Mouse (Mus musculus): ENCODE measurements at regions not wholly inside any gene's neighbourhood (a gene's known extent, or its start where the extent isn't known, plus 50 kb on each side); places are given as distances from the start of the nearest gene placed in this dataset.
A peak's percentile ranks its signal among the peaks of the same experiment; 100 is the strongest.
"Not testable (repeated sequence)": the region's sequence is repeated elsewhere in the genome, so short reads cannot be mapped to it uniquely, and the experiment has no call there.

- DNase-seq = peak; percentile 37 to 42
Measured at GRCm38 (mm10) chr2:160507816-160508564, 137.7 kb upstream of the Top1 start.

GRCm38 (mm10) chr2:160510159-160510558 is 135.5 kb upstream of the Top1 start:
- no peak for DNase-seq

- DNase-seq = no peak
Measured at GRCm38 (mm10) chr2:160510635-160511421, 134.9 kb upstream of the Top1 start.

- no peak for DNase-seq
Measured at GRCm38 (mm10) chr2:160515621-160516020, 130.1 kb upstream of the Top1 start.

GRCm38 (mm10) chr2:160516526-160516925 is 129.2 kb upstream of the Top1 start:
- no peak for DNase-seq

- DNase-seq = peak; percentile 29 to 66
Measured at GRCm38 (mm10) chr2:160525301-160526205, 120.1 kb upstream of the Top1 start.

- DNase-seq = no peak
Measured at GRCm38 (mm10) chr2:160526377-160527125, 119.1 kb upstream of the Top1 start.

- DNase-seq = peak; percentile 40 to 70
Measured at GRCm38 (mm10) chr2:160529306-160529705, 116.4 kb upstream of the Top1 start.

- no peak for DNase-seq
Measured at GRCm38 (mm10) chr2:160530377-160530776, 115.3 kb upstream of the Top1 start.

GRCm38 (mm10) chr2:160537319-160537719 is 108.4 kb upstream of the Top1 start:
- no peak for DNase-seq

GRCm38 (mm10) chr2:160545527-160545926 is 100.2 kb upstream of the Top1 start:
- DNase-seq = peak; percentile 10 to 28

GRCm38 (mm10) chr2:160552121-160552669 is 93.5 kb upstream of the Top1 start:
- DNase-seq = no peak

GRCm38 (mm10) chr2:160561711-160562110 is 84.0 kb upstream of the Top1 start:
- no peak for DNase-seq

GRCm38 (mm10) chr2:160567813-160568212 is 77.9 kb upstream of the Top1 start:
- DNase-seq = no peak

- DNase-seq = no peak
Measured at GRCm38 (mm10) chr2:160569496-160569895, 76.2 kb upstream of the Top1 start.

GRCm38 (mm10) chr2:160578384-160579320 is 67.0 kb upstream of the Top1 start:
- peak; percentile 94 to 96 for DNase-seq

GRCm38 (mm10) chr2:160580250-160580649 is 65.4 kb upstream of the Top1 start:
- DNase-seq = no peak

GRCm38 (mm10) chr2:160581029-160581428 is 64.7 kb upstream of the Top1 start:
- DNase-seq = no peak

- not testable (repeated sequence) for DNase-seq
Measured at GRCm38 (mm10) chr2:160583034-160583433, 62.7 kb upstream of the Top1 start.

GRCm38 (mm10) chr2:160583506-160583905 is 62.2 kb upstream of the Top1 start:
- no peak for DNase-seq

GRCm38 (mm10) chr2:160584568-160584967 is 61.1 kb upstream of the Top1 start:
- no peak for DNase-seq
